Mouse (Mus musculus) 3134 (cell line): Measurements from ENCODE around the gene Unkl.
A peak's percentile ranks its signal among the peaks of the same experiment; 100 is the strongest.
"Not testable (repeated sequence)": the region's sequence is repeated elsewhere in the genome, so short reads cannot be mapped to it uniquely, and the experiment has no call there.

Experiments
- DNase-seq: peaks from one replicate; pipeline ENCODE4 v3.0.0-alpha.2; 2011; ENCODE audit warnings: low spot score; ENCODE audit not compliant: insufficient read length; ENCODE audit errors: extremely low read depth

The Unkl gene

DNA sequence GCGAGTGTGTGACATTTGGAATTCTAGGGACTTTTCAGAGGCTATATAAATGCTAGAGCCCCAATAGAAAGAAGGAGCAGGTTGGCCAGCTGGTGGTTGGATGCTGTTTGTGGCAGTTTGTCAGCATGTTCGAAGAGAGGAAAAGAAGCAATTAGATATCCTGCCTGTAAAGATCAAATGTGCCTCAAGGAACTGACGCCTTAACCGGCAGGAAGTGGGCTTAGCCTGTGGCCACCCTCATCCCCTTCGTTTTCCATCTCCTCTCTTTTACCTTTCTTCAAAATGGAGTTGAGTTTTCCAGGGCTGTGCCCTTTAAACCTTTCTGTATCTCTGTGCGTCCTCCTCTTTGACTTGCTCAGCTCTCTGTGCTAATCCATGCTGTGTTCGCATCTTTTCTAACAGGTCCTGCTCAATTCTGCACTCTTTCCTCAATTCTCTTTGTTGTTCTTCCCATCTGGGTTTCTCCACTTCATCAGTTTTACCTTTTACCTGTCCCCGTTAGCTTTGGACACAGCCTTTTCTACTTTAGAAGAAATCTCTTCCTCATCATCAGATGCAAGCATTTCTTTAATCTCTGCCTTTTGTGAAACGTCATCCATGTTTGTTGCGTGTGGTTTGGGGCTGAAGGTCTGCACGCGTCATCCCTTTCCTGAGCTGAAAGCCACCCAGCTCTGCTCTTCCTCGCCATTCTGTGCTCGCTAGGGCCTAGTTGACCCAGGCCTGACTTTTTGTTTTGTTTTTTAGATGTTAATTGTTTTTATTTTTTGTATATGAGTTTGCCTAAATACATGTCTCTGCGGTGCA, 31.5 kb downstream of the Unkl start:
- DNase-seq = no peak

DNA sequence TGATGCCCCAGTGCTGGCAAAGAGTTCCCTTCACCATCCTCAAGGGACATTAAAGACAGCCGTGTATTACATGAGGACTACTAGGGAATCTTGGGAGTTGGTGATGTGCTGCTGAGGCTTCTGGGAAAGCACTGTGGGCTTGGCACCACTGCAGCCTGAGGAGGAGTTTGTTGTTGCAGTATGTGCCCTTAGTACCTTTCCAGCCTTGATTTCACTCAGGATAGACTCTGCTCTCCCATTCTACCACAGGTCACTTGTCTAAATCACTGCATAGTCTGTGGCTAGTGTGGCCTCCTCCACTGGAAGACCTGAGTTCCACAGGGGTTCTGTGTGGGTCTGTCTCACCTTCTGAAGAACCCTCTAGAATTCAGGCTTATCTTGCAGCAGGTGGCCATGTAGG, 32.5 kb downstream of the Unkl start:
- no peak for DNase-seq

DNA sequence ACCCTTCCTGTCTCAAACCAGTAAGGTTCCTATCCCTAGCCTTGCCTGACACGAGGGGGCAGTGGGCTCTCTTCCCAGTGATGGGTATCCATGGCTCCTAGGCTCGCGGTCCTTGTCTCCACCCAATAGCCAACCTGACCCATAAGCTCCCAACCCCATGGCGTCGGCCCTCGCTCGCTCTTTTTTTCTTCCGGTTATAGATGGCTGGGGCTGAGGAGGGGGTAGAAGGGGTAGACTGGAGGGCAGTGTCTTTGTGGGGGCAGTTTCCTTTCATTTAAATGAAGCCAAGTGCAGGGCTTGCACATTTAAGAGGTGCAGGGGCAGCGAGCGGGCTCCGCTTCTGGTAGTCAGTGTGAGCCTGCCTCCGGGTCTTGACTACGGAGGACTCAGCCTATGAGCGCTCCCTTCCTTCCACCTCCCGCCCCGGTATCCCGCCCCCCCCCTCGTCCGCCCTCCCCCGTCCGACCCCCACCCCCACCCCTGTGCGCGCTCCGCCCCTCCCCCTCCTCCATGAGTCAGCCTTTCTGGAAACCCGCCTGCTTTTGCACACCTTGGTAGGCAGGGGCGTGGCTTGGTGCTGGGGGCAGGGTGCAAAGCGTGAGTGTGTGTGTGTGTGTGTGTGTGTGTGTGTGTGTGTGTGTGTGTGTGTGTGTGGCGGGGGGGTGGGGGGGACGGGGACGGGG, 33.8 kb downstream of the Unkl start:
- DNase-seq = peak; percentile 62

DNA sequence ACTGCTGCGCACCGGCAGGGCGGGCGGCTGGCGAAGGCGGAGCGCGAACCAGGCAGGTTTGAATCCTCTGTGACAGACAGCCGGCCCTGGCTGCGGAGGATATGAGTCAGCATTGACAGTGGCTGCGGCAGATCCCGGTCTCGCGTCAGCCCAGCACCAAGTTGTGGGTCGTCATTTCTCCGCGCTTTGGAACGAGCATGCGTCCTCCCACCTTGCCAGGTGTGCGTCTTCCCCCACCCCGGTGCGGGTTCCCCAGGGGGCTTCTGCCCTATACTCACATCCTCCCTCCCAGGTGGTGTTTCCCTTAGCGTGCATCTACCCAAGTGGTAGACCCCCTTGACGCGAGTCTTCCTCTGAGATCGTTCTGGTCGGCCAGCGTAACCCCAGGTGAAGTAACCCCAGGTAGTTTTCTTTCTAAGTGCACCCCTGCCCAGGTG, 34.3 kb downstream of the Unkl start:
- DNase-seq = peak; percentile 67

DNA sequence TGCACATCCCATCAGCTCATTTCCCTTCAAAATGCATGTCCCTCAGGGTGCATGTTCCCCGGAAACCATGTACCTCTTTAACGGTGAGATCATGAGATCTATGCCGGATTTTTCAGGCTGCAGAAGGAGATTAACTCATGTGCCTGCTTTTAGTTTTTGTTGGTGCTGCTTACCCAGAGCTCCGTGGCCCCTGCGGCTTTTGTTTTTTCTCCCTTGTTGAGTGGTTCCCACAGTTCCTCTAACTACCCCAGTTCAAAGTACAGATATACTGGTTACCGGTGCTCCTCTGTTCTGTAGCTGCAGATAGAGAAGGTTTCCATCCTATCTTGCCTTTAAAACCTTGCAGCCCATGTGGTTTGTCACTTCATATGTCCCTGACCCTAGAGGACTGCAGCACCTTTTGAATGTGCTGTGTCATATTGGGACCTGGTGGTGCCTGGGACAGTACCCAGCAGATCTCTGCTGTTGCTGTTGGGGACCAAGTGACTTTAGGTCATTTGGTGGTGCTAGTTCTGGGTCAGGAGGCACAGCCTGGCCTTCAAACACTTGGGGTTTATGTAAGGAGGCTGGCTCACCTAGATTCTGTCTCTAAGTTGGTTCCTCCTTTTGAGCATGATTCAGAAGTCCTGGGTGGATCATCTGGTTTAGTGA, 34.9 kb downstream of the Unkl start:
- no peak for DNase-seq

DNA sequence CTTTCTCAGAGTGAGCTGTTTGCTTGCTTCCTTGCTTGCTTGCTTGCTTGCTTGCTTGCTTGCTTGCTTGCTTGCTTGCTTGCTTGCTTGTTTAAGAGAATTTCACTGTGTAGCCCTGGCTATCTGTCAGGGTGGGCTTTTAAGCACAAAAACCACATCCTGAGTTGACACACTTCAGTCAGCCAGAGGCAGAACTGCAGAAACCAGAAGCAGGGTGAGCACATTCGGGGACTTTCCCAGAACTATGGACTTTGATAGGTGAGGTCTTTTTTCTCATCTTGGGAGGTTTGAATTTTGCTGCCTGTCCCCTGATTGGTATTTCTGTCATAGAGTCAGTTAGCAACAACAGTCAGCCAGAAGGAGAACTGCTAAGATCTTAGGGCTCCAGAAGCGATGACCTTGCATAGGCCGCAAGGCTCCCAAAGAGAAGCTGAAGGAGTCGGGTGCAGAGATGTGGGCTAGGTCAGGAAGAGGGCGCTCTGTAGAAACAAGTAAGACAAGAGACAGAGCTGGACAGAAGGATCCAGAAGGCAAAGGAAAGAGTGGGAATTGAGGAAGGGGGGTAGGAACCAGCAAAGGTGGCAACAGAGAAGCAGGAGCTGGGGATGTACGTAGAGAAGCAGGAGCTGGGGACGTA, 36.5 kb downstream of the Unkl start:
- DNase-seq = no peak

DNA sequence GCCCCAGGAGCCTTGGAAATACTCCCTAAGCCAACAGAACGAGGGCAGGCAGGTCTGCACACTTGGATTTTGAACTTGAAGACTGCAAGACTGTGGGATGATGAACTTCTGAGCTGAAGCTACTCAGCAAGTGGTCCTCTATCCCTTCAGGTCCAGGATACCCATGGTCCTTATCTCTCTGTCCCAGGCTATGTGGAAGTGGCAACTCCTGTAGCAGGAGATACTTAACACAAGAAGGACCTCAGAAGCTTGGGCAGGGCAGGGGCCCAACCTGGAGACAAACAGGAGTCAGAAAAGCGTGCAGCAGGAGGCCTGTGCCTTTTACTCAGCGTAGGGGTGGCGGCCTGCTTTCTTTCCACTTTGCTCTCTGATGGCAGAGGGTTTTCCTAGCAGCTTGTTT, 37.5 kb downstream of the Unkl start:
- no peak for DNase-seq

DNA sequence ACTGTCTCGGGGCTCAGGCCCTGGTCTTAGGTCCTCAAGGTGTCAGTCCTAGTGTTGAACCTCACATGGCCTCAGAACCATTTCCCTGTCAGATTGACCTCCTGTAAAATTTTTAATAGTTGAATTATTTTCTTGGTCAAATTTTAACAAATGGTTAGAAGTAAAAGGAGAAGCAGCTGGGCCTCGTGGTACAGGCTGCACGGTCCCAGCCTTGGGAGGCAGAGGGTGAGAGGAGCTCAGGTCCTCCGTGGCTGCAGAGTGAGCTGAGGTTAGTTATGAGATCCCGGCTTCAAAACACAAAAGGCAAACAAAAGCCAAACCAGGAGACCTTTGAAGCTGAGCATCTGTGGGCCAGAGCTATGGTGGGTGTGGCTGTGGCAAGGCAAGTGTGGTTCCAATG, 39.8 kb downstream of the Unkl start:
- DNase-seq = no peak

DNA sequence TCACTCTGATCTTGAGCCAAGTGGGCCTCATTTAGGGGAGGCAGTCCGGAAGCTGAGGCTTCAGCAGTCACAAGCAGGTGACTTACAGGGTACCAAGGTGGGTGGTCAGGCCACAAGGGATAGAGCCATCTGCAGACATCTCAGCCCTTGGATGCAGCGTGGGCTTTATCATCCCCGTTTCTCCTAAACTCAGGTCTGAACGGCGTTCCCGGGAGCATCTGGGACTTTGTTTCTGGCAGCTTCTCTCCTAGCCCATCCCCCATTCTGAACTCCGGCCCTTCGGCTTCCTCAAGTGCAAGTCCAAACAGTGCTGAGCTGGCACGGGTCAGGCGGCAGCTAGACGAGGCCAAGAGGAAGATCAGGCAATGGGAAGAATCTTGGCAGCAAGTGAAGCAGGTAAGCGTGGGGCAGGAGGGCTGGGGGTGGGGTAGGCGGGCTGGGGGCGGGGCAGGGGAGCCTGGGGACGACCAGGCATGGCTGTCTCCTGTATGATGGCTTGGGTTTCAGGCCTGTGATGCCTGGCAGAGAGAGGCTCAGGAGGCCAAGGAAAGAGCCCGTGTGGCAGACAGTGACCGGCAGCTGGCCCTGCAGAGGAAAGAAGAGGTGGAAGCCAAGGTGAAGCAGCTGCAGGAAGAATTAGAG, 41.9 kb downstream of the Unkl start:
- DNase-seq = not testable (repeated sequence)

DNA sequence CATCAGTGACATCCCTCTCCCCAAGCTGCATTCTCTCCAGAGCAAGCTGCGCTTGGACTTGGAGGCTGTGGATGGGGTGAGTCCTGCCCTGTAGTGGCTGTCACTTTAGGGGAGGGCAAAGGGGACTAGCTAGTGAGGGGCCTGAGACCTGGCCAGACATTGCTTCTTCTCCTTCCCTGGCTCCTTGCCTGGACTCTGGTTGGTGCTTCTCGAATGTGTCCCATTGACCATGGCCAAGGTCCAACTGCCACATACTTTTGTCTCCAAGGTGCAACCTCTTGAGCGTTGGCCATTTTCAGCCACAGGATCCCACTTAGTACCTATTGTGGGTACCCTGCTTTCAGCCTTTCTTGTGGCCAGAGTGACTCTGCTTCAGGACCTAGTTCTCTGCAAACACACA, 42.5 kb downstream of the Unkl start:
- no peak for DNase-seq

DNA sequence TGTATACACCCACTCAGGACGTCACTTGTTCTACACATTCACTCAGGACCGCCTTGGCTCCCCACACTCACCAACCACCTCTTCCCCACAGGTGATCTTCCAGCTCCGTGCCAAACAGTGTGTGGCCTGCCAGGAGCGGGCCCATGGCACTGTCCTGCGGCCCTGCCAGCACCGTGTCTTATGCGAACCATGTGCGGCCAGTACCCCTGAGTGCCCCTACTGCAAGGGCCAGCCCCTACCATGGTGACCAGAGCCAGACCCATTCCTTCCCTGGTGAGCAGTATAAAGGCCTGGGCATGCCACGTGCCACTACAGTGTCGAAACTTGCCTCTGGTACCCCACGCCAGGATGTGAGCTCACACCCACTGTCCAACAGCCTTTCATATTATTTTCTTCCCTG, 43.4 kb downstream of the Unkl start:
- DNase-seq = not testable (repeated sequence)

DNA sequence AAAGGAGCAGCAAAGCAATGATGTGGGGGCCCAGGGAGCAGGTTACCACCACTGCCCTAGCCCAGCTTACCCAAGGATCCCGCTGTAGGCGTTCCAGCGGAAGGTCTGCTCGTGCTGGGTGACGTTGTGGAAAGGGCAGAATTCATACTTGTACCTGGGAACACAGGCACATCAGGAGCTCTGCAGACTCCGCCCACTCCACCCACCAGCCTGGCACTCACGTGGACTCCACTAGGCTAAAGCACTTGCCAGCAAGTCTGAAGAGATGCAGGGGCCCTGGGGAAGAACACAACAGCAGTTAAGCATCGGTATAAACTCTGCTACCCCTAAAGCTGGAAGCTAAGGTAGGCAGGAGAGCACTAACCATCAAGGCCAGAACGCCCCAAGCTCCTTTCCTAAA, 47.4 kb downstream of the Unkl start:
- no peak for DNase-seq

DNA sequence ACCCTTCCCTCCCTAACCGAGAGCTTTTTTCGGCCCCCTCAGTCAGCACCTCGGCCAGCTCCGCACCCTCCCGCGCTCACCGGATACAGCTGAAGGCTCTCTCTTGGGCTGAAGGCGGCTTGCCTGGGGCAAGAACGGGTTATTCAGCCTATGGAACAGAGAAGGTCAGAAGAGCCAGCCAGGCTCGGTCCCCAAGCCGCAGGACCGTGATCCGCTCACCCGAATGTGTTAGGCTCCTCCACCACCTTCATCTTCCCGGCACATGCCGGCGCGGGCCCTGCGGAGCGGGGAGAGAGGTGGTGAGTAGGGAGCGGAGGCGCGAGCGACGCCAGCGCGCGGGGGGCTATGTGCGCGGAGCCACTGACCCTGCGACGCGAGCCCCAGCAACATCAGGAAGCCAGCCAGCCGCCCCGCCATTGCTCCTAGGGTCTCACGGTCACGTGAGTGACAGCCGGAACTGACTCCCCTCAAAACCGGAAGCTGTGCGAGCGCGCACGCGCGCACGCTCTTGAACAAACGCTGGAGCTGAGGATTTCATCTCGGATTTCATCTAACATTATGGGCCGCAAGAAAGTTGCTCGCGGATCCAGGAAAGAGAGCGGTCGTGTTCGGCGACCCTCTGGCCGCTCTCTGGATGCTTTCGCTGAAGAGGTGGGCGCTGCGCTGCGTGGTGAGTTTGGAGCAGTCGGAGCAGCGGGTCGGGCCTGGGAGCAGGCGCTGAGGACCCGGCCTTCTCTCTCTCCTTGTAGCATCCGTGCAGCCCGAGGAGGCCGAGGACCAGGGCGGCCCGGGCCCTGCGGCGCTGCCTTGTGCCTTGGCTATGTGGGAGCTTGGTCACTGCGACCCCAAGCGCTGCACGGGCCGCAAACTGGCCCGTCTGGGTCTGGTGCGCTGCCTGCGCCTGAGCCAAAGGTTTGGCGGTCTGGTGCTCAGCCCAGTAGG, 51.8 kb downstream of the Unkl start, which contains the start of the genes Gnptg and Tsr3:
TSS of gene Gnptg (minus strand) at position 430 of the 942 bp plus-strand sequence.
TSS of gene Tsr3 (plus strand) at position 476 of the 942 bp plus-strand sequence.
- DNase-seq = peak; percentile 86

DNA sequence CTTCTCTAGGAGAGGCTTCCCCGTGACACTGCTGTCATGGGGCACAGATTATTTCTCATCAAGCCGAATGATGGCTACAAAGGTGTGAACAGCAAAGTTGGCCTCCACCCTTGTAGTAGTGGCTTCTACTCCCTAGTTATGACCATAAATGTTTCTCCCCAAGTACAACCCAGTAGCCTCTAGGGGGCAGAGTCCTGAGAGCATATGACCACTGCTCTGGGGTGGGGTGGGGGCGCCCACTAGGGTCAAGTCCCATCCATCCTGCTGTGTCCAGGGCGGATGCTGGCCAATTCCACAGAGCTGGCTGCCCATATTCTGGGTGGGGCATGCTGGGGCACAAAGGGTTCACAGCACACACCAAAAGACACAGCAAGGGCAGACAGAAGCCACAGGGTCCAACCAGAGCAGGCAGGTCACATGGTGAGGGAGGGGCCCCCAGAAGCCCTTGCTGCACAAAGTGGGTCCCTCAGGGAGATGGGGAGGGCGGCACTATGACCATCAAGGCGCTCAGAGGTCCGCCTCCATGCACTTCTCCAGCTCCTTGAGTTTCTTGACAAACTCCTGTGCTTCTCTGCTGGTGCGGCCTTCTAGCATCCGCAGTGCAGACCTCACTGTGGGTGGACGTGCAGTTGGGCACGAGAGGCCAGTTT, 55.1 kb downstream of the Unkl start:
- DNase-seq = no peak

DNA sequence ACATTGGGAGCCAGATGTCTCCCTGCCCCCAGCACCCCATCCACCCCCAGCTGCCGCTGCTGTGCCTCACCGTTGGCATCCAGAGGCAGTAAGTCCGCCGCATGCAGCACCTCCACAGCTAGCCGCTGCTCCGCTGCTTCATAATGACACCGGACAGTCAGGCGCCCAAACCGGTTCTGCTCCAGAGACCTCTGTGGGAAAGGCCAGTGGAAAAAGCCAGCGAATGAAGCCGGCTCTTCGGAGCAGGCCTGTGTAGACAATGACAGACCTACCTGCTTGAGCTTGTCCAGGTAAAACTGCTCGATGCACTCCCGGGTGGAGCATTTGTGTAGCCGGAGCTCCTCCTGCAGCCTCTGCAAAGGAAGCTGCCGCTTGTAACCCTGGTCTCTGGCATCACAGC, 56.0 kb downstream of the Unkl start:
- DNase-seq = no peak

DNA sequence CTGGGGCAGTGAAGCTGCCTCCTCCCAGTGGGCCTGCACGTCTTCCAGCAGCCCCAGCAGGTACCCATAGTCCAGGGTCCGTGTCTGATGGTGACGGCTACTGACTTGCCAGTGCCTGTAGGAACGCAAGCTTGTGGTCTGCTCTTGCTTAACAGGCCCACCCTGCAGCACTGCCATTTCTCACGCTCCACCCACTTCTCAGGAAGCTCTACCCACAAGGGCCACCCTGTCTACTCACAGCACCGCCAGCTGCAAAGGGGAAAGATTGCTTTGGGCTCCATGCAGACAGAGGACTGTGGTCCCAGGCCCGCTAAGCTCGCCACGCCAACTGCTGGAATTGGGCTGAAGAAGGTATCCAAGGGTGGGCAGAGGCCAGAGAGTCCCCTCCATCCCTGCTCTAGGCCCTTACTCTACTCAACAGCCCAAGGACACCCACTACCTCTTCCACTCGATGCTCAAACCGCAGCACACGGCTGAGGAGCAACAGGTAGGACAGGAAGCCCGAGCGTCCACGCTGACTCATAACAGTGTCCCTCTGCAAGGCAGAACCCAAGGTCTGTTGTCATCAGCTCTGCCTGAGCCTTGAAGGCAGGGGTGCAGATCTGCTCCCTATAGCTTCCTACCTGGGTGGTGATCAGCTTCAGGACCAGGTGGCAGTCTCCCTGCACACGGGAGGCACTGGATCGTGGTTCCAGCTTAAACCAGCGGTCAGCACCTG, 60.0 kb downstream of the Unkl start:
- DNase-seq = no peak

DNA sequence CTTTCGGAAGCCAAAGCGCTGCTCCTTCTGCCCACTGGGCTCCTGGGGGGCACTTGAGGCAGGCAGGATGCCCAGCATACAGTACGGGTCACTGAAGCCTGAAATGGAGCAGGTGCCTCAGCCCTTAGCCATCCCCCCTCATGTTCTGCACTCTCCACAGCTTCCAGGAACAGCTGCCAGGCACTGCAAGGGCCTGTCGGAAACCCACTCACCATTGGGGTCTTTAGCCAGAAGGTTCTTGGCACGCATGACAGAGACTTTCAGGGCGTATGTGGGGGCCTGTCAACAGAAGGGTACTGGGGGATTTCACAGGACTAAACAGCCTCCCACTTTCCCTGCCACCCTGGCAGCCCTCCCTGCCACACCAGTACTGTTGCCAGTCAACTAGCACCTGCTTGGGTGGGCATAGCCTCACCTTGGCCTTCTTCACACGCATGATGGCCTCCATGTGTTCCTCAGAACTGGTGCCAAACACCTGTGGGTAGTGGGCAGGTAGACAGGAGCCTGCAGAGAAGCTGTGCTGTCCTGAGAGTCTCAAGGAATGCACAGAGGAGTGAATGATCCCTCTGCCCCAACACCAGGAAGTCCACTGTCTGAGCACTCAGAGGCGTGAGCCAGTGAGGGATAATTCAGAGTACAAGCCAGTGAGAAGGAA, 62.1 kb downstream of the Unkl start:
- no peak for DNase-seq

DNA sequence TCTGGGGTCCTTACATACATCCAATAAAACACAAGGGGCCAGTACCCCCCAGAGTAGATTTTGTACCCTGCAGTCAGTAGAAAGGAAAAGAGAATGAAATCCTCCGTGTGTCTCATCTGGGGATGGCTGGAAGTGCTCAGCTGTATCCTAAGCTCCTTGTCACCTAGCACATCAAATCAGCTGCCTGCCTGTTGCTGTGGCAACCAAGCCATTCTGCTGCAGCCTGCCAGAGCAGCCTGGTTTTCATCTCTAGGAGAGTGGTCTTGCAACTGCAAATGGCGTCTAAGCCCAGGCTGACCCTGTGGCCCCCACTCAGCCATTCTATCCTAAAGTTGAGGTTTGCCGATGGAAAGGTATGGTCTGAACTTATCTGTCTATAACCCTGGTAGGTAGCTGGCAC, 64.4 kb downstream of the Unkl start:
- DNase-seq = no peak
